In the genomic region with DNA sequence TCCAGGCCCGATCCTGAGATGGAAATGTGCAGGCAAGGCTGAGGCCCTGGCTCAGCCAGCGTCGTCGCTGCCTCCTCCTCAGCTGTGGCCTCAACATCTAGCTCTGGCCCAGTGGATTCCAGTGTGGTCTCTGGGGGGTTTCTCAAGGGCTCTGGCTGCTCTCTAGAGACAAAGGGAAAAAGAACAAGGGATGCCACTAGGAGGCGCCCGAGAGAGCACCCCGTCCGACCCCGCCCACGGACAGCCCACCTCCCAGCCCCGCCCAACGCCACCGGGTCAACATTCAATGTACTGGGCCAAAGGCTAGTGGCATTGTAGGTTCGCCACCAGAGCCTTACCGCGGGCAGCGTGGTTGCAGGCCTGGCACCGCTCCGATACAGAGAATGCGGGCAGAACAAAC, we compare ENCODE assay signal across 9 mouse cellular contexts. TPM values are rescaled to one million over a fixed set of nuclear protein-coding genes. Genes with fewer than 3 reads are reported as not detected.
DNase-seq lines count a peak whose midpoint lies in the region; ATAC-seq and TF ChIP-seq lines count a peak whose summit lies in the region.
"Had no signal": no experiment of that assay in that cellular context is flagged by ENCODE, and none has a peak within 500 bp of the region (broad histone marks: within the 10 kb centered on the region; RNA-seq: fewer than 3 reads in every experiment).

No protein-coding gene starts in this region.

- TF ChIP-seq EP300 in stomach, postnatal 0 days (optimal IDR thresholded peaks at IDR 0.05), result no peak

- peak overlapping the region; percentile 87 for H3K27ac ChIP-seq in limb, embryonic 10.5 days
- no peak overlapping the region for H3K27ac ChIP-seq in midbrain, embryonic 12.5 days (replicated peaks)
- H3K27ac ChIP-seq in stomach, postnatal 0 days (replicated peaks), result no peak overlapping the region

- H3K36me3 ChIP-seq in limb, embryonic 10.5 days, result peaks cover 100% of the 10 kb centered on the region
- H3K36me3 ChIP-seq in midbrain, embryonic 12.5 days, result peaks cover 58% of the 10 kb centered on the region
- peaks cover 18% of the 10 kb centered on the region for H3K36me3 ChIP-seq in stomach, postnatal 0 days (ENCODE audit: control insufficient read depth, insufficient read depth, low read length)

- ATAC-seq in midbrain, embryonic 12.5 days (ENCODE audit: low FRiP score, low read depth), result peak; percentile 17
- ATAC-seq in stomach, postnatal 0 days (ENCODE audit: low FRiP score, low TSS enrichment), result peak; percentile 66
- ATAC-seq: Patski had no signal

- H3K27me3 ChIP-seq in limb, embryonic 10.5 days (ENCODE audit: low read depth, poor library complexity, severe bottlenecking), result no peaks in the 10 kb centered on the region
- H3K27me3 ChIP-seq in midbrain, embryonic 12.5 days, result no peaks in the 10 kb centered on the region
- H3K27me3 ChIP-seq in stomach, postnatal 0 days (ENCODE audit: control insufficient read depth, insufficient read depth, low read length), result no peaks in the 10 kb centered on the region
- H3K27me3 ChIP-seq: Patski had no signal

- intact Hi-C loops in heart, postnatal 14 days (cut with DNase I), result no loop called here

- no peak overlapping the region for H3K4me3 ChIP-seq in limb, embryonic 10.5 days
- no peak overlapping the region for H3K4me3 ChIP-seq in midbrain, embryonic 12.5 days
- H3K4me3 ChIP-seq in stomach, postnatal 0 days (ENCODE audit: low read depth, low read length), result no peak overlapping the region

- peak; percentile 72 for TF ChIP-seq CTCF in stomach, postnatal 0 days (IDR thresholded peaks at IDR 0.05; ENCODE audit: low read depth)

- H3K9me3 ChIP-seq in limb, embryonic 10.5 days (replicated peaks), result no peaks in the 10 kb centered on the region
- no peaks in the 10 kb centered on the region for H3K9me3 ChIP-seq in midbrain, embryonic 12.5 days
- no peaks in the 10 kb centered on the region for H3K9me3 ChIP-seq in stomach, postnatal 0 days (ENCODE audit: control insufficient read depth, low read length)

- peaks cover 14% of the 10 kb centered on the region for H3K4me1 ChIP-seq in limb, embryonic 10.5 days
- 0 out of 2 replicates have a peak, but pooled peaks cover 5% of the 10 kb centered on the region for H3K4me1 ChIP-seq in midbrain, embryonic 12.5 days
- no peaks in the 10 kb centered on the region for H3K4me1 ChIP-seq in stomach, postnatal 0 days (replicated peaks; ENCODE audit: control insufficient read depth, insufficient read depth)

- no peak overlapping the region; the same call in 1 of the 2 replicates for H3K9ac ChIP-seq in midbrain, embryonic 12.5 days (replicated peaks)
- H3K9ac ChIP-seq in stomach, postnatal 0 days (ENCODE audit: low read length), result no peak overlapping the region

- DNase-seq in cerebellum, adult 18-20 months, result peak; percentile 46 to 56
- no peak for DNase-seq in cerebellum, adult 8-10 months
- peak; percentile 52 for DNase-seq in Muller cell, postnatal 12 days (ENCODE audit: inconsistent ontology term)
- peak; percentile 80 for DNase-seq in embryo, embryonic 11 days
- DNase-seq in heart, postnatal 14 days, result peak; percentile 75 to 81
- peak; percentile 91 for DNase-seq in limb, embryonic 10.5 days (ENCODE audit: low spot score)
- peak; percentile 91 for DNase-seq in stomach, postnatal 0 days (ENCODE audit: low spot score)

- H3K4me2 ChIP-seq in midbrain, embryonic 12.5 days (replicated peaks), result 0 out of 2 replicates have a peak overlapping the region, but pooled peaks have one; percentile 22
- no peak overlapping the region for H3K4me2 ChIP-seq in stomach, postnatal 0 days (replicated peaks; ENCODE audit: low read depth)

- WGBS in limb, embryonic 10.5 days, result 20% methylated on average over 20 of the region's 20 CpGs
- WGBS in midbrain, embryonic 12.5 days, result 12% methylated on average over 20 of the region's 20 CpGs
- WGBS in stomach, postnatal 0 days, result 26% methylated on average over 20 of the region's 20 CpGs

RNA-seq across cellular contexts. Expression of a gene that starts 16.3 kb away (rescaled TPM):
- 1 to 10 TPM; 2.4 to 3.3 TPM for total RNA-seq in heart, postnatal 14 days (2021)
- polyA plus RNA-seq in limb, embryonic 10.5 days (2016; fragmentation: Nextera tagmentation; extraction: Ambion mirVana), result 5.9 and 7.9 TPM in 2 replicates
- polyA plus RNA-seq in midbrain, embryonic 12.5 days (2016; fragmentation: Nextera tagmentation; extraction: Ambion mirVana), result 2.3 and 2.4 TPM in 2 replicates
- polyA plus RNA-seq in stomach, postnatal 0 days (2015; fragmentation: Nextera tagmentation; extraction: Ambion mirVana), result 0.71 and 1.2 TPM in 2 replicates

RNA-seq across cellular contexts. Expression of a gene that starts 52.3 kb away (rescaled TPM):
- total RNA-seq in heart, postnatal 14 days (2021), result 10 to 100 TPM; 30.3 to 31.6 TPM
- 9.6 and 11.0 TPM in 2 replicates for polyA plus RNA-seq in limb, embryonic 10.5 days (2016; fragmentation: Nextera tagmentation; extraction: Ambion mirVana)
- polyA plus RNA-seq in midbrain, embryonic 12.5 days (2016; fragmentation: Nextera tagmentation; extraction: Ambion mirVana), result 7.1 and 7.9 TPM in 2 replicates
- polyA plus RNA-seq in stomach, postnatal 0 days (2015; fragmentation: Nextera tagmentation; extraction: Ambion mirVana), result 2.2 and 2.7 TPM in 2 replicates
